Mouse (Mus musculus): Measurements from ENCODE around the gene Unc13b.
"Not testable (repeated sequence)": the region's sequence is repeated elsewhere in the genome, so short reads cannot be mapped to it uniquely, and the experiment has no call there.

The Unc13b gene

DNA sequence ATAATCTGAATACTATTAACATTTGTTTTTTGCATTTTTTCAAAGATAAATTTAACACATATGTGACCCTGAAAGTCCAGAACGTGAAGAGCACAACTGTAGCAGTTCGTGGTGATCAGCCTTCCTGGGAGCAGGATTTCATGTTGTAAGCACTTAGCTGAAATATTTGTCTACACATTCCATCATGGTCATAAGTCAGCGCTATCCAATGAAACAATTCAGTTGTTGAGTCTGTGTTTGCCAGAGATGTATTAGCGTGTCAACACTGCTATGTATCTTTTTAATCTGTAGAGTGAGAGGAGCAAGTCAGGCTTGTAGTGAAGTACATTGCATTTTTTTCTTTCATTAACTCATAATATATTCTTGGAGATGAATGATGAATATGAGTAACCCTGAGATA, 32.4 kb downstream of the Unc13b start:
- DNase-seq (ENCODE audit: low spot score in 2 of 2) = no peak

DNA sequence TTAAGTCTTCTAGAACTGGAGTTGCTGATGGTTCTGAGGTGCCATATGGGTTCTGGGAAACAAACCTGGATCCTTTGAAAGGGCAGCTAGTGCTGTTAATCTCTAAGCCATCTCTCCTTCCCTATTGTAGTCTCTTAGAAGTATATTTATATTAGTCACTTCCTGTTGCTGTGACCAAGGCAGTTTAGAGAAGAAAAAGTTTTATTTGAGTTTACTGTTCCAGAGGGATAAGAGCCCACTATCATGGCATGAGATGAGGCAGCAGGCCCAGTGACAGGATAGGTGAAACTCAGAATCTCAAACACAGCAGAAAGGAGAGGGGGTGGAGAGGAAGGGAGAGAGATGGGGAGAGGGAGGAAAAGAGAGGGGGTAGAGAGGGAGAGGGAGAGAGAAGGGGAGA, 54.7 kb downstream of the Unc13b start:
- no peak for DNase-seq (ENCODE audit: low spot score in 2 of 2)

DNA sequence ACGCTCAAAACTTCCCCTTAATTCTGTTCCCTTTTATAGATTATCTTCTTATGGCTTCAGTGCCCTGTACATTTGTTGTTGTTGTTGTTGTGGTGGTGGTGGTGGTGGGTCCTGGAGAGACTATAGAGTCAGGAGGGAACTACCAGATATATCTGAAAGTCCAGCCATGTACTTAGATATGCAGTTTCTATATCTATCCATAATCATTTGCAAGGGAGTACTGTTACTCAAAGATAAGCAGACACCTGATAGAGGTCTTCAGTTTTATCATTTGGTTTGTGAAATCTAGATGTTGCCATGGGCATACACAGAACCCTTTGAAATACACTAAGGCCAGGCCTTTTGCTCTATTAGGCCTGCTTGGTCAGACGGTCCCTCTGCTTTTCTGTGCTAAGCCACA, 55.8 kb downstream of the Unc13b start:
- DNase-seq (ENCODE audit: low spot score in 2 of 2) = no peak

DNA sequence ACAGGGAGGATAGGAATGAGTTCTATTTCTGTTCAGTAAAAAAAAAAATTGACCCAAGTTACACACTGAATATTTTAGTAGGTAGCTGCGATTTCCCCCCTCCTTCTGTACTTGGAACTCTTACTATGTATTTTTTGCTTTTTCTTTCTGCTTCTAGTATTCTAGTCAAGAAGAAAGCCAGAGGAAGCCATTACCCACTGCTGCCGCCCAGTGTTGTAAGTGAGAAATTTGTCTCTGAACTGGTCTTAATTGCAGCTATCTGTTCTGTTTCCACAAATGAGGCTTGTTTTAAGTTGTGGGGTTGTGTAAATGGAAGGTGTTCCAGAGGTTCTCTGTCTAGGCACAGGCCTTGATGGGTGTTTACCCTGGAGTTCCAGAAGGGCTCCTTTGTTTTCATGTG, 56.2 kb downstream of the Unc13b start:
- no peak for DNase-seq (ENCODE audit: low spot score in 2 of 2)

DNA sequence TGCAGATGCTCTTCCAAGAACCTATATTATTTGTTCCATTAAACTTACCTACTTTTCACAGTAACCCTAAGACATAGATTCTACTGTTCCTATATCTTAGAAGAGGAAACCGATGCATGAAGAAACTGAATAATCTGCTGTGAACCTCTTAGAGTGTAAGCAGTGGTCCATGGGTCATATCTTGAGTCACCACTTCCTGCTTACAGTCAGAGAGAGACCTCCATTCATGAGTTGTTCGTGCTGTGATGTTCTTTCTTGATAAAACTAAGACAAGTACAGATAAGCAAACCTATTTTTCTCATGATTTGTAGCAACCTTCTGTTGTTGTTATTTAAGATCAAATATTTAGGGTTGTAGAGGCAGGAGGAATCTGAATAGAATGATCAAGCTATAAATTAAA, 57.5 kb downstream of the Unc13b start:
- DNase-seq (ENCODE audit: low spot score in 2 of 2) = no peak

DNA sequence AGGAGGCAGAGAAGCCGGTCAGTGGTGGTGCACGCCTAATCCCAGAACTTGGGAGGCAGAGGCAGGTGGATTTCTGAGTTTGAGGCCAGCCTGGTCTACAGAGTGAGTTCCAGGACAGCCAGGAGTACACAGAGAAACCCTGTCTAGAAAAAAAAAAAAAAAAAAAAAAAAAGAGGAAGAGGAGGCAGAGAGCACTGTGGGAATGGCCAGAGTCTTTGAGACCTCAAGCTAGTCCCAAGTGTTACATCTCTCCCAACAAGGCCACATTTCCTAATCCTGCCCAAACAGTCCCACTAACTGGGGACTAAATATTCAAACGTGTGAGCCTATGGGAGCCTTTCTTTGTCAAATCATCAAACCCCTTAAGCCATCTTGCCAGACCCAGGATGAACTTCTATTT, 71.0 kb downstream of the Unc13b start:
- DNase-seq (ENCODE audit: low spot score in 2 of 2) = no peak

DNA sequence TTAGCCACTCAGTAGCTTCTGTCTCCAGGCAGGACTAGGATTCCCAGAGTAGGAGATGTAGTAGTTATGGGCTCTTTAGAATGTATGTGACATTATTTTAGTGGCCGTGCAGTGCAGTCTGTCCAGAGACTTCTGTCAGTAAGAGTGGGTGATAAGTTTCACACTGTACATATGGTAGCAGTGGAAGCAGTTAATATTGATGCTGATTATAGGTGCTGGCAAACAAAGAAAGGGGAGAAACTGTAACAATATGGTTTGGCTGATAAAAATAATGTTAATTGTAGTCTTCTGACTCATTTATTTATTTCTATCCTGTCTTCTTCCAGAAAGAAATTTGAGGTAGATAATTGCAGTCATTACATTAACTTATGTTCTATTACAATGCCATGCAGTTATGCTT, 83.9 kb downstream of the Unc13b start:
- no peak for DNase-seq (ENCODE audit: low spot score in 2 of 2)

DNA sequence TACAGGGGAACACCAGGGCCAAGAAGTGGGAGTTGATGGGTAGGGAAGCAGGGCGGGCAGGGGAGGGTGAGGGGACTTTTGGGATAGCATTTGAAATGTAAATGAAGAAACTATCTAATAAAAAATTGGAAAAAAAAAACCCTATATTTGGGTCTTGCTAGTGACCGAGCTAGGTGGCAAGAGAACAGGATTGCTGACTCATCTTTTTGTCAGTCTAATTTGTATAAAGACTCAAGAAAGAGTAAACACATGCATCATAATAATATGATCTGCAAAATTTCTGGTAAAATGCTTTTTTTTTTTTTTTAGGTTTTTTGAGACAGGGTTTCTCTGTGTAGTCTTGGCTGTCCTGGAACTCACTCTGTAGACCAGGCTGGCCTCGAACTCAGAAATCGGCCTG, 93.7 kb downstream of the Unc13b start:
- DNase-seq (ENCODE audit: low spot score in 2 of 2) = not testable (repeated sequence)

DNA sequence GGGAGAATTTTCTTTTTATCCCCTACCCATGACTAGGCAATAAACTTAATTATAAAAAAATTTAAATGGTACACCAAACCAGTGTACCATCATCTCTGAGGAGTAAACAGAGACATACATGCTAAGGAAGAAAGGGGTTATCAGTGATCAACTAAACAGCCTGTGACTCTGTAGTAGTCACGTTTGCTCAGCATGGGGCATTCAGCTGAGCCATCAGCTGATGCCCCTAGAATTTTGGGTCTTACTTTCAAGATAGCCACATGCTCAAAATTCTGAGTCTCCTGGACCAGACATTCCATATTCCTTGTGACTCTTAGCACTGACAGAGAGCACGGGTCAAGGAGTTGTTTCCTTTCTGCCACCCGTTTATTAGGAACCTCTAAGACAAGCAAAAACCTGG, 101.3 kb downstream of the Unc13b start:
- no peak for DNase-seq (ENCODE audit: low spot score in 2 of 2)

DNA sequence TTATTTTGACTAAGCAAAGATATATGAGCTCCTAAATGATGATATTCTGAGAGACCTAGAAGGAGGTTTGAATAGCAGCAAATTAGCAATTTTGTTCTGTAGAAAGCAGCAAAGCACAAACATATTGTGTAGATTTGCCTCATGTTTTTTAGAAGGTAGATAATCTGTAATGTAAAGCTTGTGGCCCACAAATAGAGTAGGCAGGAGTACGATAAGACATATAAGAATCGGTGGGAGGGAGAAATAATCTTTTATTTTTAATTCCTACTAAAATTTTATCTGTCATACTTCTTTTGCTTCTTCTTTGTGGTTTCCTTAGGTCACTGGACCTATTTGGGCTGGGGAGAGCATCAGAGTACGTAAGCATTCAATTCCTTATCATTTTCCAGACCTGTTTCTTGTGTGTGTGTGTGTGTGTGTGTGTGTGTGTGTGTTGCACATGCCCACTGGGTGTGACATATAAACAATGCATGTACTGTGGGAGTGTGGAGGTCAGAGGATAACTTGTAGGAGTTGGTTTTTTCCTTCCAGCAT, 102.4 kb downstream of the Unc13b start:
- no peak for DNase-seq (ENCODE audit: low spot score in 2 of 2)

DNA sequence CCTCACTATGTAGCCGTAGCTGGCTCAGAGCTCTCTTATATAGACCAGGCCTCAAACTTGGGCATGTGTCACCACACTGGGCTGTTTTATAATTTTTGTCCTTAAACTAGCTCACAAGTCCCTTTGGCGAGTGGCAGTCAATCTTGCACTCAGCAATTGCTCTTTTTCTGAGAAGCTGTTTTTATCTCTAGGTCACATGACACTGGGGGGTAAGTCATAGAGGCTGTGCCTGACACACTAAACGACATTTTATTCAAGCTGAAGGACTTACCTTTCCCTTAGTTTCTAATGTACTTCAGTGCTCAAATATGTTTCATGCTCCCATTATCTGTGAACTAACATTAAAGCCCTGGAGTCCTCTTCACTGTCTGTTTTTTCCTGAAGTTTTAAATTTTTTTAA, 104.5 kb downstream of the Unc13b start:
- no peak for DNase-seq (ENCODE audit: low spot score in 2 of 2)

DNA sequence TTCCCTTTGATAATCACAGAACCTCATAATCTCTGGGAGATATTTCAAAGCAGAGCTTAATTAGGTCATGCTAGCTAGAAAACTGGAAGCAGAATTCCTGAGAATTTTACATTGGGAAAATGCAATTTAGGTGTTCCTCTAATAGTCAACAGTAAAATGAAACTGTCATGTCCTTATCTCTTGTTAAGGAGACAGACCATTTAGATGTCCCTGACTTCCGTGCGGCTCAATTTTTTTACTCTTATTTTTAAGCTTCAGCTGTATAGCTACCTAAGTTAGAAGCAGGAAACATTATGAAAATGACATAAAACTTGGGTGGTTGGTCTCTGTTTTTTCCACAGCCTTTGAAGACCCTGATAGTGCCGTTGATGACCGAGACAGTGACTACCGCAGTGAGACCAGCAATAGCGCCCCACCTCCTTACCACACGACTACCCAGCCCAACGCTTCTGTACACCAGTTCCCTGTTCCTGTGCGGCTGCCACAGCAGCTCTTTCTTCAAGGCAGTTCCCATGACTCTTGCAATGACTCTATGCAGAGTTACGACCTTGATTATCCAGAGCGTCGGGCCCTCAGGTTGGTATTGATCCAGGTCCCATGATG, 106.8 kb downstream of the Unc13b start:
- DNase-seq (ENCODE audit: low spot score in 2 of 2) = no peak

DNA sequence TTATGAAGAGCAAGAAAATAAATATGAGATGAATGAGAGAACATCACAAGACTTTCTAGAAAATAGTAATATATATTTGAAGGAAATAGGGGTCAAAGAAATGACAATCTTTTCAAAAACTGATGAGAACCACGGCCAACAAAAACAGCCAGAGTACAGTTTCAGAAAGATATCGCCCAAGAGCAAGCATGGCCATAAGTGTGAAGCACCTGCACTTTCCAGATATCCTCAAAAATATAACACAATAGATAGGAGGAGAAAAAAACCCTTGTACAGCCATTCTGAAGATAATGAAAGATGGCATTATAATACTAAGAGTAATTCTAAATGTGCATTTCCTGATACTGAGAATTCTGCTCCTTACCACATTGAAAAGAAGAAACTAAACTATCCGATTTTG, 111.3 kb downstream of the Unc13b start:
- DNase-seq (ENCODE audit: low spot score in 2 of 2) = no peak

DNA sequence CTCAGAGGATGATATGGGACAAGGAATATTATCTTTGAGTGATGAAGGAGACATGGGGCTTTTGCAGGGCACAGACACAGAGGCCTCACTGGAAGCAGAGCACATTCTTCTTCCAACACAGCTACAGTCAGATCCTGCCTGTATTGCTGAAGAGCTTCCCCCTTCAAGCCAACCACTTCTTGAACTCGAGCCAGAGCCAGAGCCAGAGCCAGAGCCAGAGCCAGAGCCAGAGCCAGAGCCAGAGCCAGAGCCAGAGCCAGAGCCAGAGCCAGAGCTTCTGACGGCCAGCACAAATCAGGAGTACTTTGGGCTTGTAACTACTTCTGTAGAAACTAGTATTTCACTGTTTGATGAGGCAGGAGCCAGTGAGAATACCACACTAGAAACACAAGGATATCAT, 118.4 kb downstream of the Unc13b start:
- DNase-seq (ENCODE audit: low spot score in 2 of 2) = no peak

DNA sequence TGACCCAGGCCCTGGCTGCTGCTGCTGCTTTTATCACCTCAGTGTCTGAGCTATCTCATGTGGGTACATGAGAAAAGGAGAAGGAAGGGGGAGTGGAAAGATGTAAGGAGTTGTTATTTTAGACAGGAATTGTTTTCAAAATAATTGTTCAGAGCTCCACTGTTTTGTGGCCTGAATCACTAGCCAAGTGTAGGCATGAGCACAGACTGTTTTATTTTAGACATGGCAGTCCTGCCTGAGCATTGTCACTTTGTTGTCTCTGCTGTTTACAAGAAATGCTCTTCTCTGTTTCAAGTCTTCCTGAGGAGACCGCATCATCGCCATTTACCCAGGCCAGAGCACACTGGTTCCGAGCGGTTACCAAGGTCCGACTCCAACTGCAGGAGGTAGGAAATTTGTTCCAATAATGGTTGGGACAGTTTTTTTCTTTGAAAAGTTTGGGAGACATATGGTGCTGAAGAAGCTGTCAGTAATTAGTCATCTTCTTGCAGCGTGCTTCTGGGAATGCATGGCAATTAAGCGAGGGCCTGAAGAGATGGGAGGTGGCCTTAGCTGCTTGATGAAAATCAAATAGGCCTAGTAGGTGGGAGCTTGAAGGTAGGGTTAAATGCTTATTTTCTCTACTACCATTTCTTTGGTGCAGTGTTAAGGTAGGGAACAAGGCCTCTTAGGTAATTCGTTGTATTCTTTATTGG, 123.9 kb downstream of the Unc13b start:
- DNase-seq (ENCODE audit: low spot score in 2 of 2) = no peak

DNA sequence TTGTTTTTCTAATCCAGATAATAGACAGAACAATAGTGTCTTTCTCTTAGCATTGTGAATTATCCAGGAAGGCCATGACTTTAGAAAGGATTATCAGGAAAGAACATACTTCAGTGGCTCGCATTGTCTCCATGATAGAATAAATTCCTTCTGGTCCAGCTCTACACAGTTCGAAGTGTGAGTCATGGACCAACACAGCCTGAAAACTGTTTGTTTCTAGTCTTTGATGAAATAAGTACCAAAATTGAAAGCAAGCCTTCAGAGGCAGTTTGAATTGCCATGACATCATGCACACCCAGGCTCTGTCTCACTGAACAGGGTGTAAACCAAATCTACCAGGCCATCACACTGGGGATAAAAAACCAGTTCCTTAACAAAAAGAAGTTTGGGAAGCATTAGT, 128.7 kb downstream of the Unc13b start:
- DNase-seq (ENCODE audit: low spot score in 2 of 2) = no peak

DNA sequence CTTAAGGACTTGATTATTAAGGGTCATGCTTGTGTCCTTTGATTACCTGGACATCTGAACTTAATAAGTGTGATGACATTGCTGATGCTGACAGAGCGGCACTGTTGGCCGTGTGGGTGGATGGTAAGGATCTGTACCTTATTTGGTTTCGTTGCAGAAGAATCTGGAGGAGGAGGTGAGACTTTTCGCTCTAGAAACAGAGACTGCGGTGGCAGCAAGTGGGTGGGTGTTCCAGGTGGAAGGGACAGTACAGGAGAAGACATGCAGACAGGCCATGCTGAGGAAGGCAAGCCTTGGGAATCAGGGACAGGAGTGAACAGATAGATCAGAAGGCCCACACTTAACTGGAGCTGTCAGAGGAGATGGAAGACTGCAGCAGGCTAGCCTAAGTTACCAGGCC, 130.6 kb downstream of the Unc13b start:
- no peak for DNase-seq (ENCODE audit: low spot score in 2 of 2)

DNA sequence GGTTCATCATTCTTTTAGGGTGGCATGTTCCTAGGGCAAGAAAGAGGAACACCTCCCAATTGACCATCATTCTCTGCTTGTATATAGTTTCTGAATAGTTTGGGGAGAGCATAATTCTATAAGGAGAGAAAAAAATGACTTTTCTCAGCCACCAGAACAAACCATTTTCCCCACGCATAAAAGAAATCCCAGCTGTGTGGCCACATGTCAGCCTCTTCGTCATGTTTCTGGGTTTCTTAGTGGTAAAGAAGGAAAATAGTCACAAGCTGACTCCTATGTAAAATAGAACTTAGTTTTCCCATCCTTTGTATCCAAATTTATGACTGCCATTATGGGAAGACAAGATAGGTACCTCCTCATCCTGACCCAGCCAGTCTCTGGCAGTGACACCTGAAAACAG, 146.2 kb downstream of the Unc13b start:
- no peak for DNase-seq (ENCODE audit: low spot score in 2 of 2)

DNA sequence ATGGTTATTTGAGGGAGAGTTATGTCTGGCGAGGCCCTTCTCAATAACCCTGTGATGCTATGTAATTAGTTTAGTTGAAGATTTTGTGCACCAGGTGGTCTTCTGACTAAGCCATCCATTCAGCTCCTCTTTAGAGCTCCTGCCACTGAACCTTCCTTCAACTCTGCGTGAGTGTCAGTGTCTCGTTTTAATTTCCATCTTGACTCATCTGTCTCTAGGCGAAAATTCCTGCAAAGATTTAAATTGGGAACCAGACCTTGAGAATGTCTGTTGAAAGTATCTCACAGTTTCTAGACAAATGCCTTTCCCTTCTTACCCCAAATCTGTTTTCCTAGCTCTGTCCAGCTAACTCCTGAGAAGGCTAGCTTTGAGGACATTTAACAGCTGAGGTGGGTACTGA, 146.8 kb downstream of the Unc13b start:
- DNase-seq (ENCODE audit: low spot score in 2 of 2) = no peak

DNA sequence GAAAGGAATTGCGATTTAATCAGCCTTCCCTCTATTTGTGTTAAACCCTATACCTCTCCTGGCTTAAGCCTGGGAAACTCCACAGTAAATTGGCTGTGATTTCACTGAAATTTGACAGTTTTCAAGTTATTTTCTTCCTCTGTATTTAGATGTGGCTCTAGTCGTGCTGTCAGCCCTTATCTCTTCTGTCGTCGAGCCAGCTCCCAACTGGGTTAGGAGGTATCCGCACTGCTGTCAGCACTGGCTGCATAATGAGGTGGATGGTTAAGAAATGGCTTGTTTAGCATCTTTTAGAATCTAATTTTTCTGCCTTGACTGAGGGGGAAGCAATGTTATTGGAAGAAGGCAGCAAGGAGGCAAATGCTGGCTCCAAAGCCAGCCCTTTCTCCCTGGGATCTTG, 148.2 kb downstream of the Unc13b start:
- DNase-seq (ENCODE audit: low spot score in 2 of 2) = no peak

DNA sequence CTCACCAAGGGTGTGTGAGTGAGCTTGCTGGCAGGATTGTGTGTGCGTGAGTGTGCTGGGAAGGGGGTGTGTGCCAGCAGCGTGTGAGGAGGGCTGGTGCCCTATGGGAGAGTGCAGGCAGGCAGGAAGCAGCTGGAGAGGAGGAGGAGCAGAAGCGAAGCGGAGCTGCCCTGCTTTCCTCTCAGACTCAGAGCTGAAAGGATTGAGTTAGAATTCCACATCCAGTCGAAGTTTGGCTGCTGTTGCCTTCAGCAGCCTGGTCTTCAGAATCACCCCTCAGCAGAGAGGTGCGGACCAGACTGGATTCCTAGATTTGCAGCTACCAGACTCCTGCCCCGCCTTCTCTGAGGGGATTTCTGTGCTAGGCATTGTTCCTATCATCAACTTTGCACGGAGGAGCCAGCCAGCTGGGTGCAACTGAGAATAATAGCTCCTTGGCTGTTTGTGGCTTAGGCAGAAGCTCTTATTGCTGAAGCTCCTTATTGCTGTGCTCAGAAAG, 150.4 kb downstream of the Unc13b start:
- no peak for DNase-seq (ENCODE audit: low spot score in 2 of 2)

DNA sequence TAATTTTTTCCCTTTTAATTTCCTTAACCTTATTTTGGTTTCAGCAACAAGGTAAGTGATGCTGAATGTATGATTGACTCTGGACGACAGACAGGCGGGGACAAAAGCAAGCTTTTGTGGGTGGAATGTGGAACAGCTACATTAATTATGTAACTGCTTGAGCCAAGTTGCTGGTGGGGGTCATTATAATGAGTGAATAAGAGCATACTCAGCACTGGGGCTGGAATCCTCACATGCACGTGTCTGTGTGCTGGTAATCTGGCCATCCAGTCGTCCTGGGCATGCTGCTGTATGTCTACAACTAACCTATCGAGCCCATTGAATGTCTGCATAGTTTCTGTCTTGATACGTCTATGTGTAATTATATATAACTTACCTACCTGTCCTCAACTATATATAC, 150.9 kb downstream of the Unc13b start:
- no peak for DNase-seq (ENCODE audit: low spot score in 2 of 2)

DNA sequence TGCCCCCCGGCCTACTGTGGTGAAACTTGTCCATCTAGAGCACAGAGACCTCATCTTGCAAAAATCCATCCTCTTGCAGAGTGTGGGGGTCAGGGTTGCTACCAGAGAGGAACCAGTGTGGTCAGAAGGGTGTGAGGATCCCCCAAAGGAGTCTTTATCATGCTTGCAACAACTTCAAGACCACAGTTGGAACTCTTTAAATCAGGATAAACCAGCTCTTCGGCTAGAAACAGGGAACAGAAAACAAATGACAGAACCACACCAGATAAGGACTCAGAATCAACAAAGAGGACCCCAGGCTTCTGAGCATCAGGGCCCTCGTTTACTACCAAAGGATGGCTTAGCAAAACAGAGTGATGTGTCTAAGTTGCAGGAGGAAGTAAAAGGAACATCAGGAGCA, 157.7 kb downstream of the Unc13b start:
- DNase-seq (ENCODE audit: low spot score in 2 of 2) = no peak

DNA sequence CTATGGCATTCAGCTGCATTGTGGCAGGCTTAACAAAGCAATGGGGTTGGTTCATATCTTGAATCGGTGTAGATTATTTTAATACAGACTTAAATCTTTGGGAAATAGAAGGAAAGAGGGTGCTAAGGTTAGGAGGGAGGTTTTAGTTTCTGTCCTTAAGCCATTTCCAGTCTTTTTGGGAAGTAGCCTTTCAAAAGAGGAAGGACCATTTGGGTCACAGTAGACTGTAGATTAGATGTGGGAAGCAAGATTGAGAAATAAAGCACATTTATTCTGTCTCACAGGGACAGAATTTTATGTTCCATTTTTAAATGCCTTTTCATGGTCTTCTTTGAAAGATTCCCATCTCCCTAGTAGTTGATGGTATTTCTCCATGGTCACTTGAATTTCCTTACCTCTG, 159.2 kb downstream of the Unc13b start:
- DNase-seq (ENCODE audit: low spot score in 2 of 2) = no peak

Data from urinary bladder, postnatal 4 days (tissue).